18 mouse cellular contexts compared by ENCODE assay signal in the genomic region with DNA sequence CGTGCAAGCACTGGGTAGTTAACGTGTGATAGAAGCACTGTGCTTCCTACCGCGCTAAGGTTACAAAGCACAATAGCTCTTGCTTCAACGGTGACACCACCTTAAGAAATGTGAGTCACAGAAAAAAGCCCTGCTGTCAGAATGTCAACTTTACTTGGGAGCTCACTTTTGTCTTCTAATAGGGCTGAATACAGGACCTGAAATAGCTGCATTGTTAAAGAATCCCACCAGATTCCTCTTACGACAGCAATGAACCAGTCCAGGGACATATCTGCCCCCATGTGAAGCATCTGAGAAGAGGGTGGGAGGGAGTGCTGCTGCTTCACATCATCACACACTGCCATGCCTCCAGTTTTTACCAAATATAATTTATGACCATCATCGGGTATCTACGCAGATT.
DNase-seq lines count a peak whose midpoint lies in the region; ATAC-seq and TF ChIP-seq lines count a peak whose summit lies in the region.
"Had no signal": no experiment of that assay in that cellular context is flagged by ENCODE, and none has a peak within 500 bp of the region (broad histone marks: within the 10 kb centered on the region; RNA-seq: fewer than 3 reads in every experiment).

No protein-coding gene starts in this region.

- H3K9me3 ChIP-seq in lung, postnatal 0 days (ENCODE audit: low read length): no peaks in the 10 kb centered on the region
- H3K9me3 ChIP-seq: embryonic facial prominence, embryonic 12.5 days; forebrain, embryonic 12.5 days; hindbrain, embryonic 12.5 days had no signal

- no peaks in the 10 kb centered on the region for H3K27me3 ChIP-seq in lung, postnatal 0 days (replicated peaks; ENCODE audit: insufficient read depth, low read length)
- H3K27me3 ChIP-seq: embryonic facial prominence, embryonic 12.5 days; forebrain, embryonic 12.5 days; hindbrain, embryonic 12.5 days had no signal

- no peak overlapping the region for H3K4me3 ChIP-seq in lung, postnatal 0 days (ENCODE audit: low read depth, low read length)
- H3K4me3 ChIP-seq: embryonic facial prominence, embryonic 12.5 days; forebrain, embryonic 12.5 days; hindbrain, embryonic 12.5 days had no signal

- no peaks in the 10 kb centered on the region for H3K4me1 ChIP-seq in lung, postnatal 0 days (ENCODE audit: insufficient read depth, low read depth, low read length)
- H3K4me1 ChIP-seq: embryonic facial prominence, embryonic 12.5 days; forebrain, embryonic 12.5 days; hindbrain, embryonic 12.5 days had no signal

- TF ChIP-seq CTCF in lung, postnatal 0 days (IDR thresholded peaks at IDR 0.05): no peak

- no peaks in the 10 kb centered on the region for H3K36me3 ChIP-seq in lung, postnatal 0 days (ENCODE audit: insufficient read depth, low read length)
- H3K36me3 ChIP-seq: embryonic facial prominence, embryonic 12.5 days; forebrain, embryonic 12.5 days; hindbrain, embryonic 12.5 days had no signal

- no peak for TF ChIP-seq EP300 in lung, postnatal 0 days (IDR thresholded peaks at IDR 0.05)

- H3K27ac ChIP-seq in lung, postnatal 0 days (ENCODE audit: low read length): no peak overlapping the region
- H3K27ac ChIP-seq: embryonic facial prominence, embryonic 12.5 days; forebrain, embryonic 12.5 days; hindbrain, embryonic 12.5 days; hindbrain, postnatal 0 days had no signal

- H3K4me2 ChIP-seq in lung, postnatal 0 days (replicated peaks; ENCODE audit: low read depth, low read length): no peak overlapping the region
- H3K4me2 ChIP-seq: embryonic facial prominence, embryonic 12.5 days; forebrain, embryonic 12.5 days; hindbrain, embryonic 12.5 days had no signal

- no peak overlapping the region for H3K9ac ChIP-seq in lung, postnatal 0 days (replicated peaks; ENCODE audit: low read depth)
- H3K9ac ChIP-seq: embryonic facial prominence, embryonic 12.5 days; forebrain, embryonic 12.5 days; hindbrain, embryonic 12.5 days had no signal

- peak; percentile 13 to 52 for DNase-seq in frontal cortex, adult 2 months (ENCODE audit: extremely low spot score in 1 of 2, low spot score in 1 of 2)
- DNase-seq in frontal cortex, postnatal 10 days (ENCODE audit: low spot score in 2 of 2): no peak
- peak; percentile 4 for DNase-seq in Muller cell, postnatal 12 days (ENCODE audit: inconsistent ontology term)
- DNase-seq in R1 (ENCODE audit: low read depth, low spot score): peak; percentile 16
- peak; percentile 49 for DNase-seq in telencephalon, adult 2 months (ENCODE audit: low read depth, low spot score)
- DNase-seq in lung, postnatal 0 days (ENCODE audit: low spot score): no peak
- DNase-seq: adrenal gland, postnatal 14 days; cerebellum, adult 8-10 months; cerebellum, postnatal 14 days; gastrocnemius, postnatal 36 days; heart, adult 11 months; heart, postnatal 10 days; heart, postnatal 4 days; kidney, adult 11 months had no signal

- 86% methylated on average over 8 of the region's 8 CpGs for WGBS in lung, postnatal 0 days

- no peak for ATAC-seq in lung, postnatal 0 days
- ATAC-seq: hindbrain, postnatal 0 days had no signal

Comparison
In these comparisons a context has a peak if more than half of its experiments do, and no peak if none do; other contexts are left out.
1. DNase-seq: peak in frontal cortex, adult 2 months (2 of 2), Muller cell, postnatal 12 days (single experiment), R1 (single experiment) and telencephalon, adult 2 months (single experiment); none in frontal cortex, postnatal 10 days (0 of 2) and lung, postnatal 0 days (single experiment).